Mouse (Mus musculus) embryo, embryonic 9.5 days (tissue): ENCODE measurements around the gene Bmp2k.

ENCODE experiments used
- DNase-seq: peaks from one replicate; pipeline ENCODE4 v3.0.0-alpha.2; 2017; ENCODE audit errors: extremely low spot score

Gene Bmp2k

DNA sequence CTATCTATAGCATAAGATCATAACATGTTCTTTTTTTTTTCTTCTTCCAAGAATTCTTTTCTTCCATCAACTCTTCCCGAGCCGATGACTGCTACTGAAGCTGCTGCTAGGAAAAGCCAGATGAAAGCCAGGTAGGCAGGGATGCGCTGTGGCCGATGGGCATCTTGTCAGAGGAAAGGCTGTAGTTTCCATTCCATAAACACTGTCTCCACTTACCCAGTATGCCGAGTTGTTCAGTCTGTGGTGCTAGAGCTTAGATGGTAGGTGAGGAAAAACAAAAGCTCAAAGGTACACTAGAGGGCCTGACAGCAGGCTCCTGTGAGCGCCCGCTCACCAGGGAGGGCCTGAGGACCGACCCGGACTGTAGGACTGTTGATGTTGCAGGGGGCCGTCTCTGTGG is 57.3 kb downstream of the Bmp2k start:
- DNase-seq, result no peak

DNA sequence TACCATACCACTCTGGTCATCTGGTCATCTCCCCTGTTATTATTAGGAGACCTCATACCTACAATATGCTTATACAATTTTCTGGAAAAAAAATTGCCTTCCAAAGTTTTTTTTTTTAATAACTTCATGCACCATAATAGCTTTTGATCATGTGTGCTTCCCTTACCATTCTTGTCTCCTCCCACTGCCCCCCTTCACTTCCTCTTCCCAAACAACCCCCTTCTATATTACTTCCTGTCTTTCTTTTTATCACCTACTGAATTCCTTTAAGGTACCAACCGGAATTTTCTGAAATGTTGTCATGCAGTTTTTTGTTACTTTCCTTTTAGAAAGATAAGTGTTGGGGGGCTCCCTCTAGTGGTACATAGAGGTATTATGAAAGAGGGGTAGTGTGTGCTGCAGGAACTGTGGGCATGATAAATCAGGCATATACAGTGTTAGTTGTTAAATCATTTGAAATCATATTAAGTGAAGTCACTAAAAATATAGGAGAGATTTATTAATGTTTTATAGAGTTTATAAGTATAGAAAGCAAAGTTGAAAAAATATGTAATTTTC is 58.1 kb downstream of the Bmp2k start:
- peak; percentile 65 for DNase-seq

DNA sequence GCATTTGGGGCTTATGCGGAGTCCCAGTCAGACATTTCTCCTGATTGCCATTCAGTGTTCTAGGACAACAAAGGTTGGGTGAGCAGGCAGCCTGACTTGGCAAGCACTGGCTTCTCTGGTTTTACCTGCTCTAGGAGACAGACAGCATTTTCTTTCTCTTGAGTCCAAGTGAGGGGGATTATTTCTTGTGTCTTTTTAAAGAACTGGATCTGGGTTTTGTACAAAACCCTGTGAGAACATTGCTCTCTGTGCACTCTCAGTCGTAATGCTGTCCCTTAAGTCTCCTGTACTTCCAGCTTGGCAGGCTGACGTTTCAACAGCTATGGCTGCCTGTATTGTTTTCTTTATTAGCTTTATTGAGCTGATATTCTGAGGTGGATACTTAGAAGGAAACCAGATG is 58.9 kb downstream of the Bmp2k start:
- DNase-seq, result no peak

DNA sequence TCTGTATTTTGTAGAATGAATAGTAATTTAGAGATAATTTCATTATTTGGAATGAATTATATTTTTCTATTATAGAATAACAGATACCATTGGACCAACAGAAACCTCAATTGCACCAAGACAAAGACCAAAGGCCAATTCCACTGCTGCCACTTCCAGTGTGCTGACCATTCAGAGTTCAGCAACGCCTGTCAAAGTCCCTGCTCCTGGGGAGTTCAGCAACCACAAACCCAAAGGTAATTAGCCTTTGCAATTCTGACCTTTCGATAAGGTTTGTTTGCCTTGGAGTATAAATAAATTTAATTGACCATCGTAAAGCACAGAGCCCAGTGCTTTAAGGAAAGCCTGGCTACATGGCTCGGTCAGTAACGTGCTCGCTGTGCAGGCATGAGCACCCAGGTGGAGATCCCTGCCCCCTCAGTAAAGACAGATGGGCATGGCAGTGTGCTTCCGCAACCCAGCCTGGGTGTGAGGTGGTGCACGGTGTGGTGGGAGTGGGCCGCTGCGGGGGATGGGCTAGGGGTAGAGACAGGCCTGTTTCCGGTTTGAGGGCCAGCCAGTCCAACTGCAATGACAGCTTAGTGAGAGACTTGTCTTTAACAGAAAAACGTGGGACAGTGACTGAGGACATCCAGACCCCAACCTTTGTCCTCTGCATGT is 59.4 kb downstream of the Bmp2k start:
- DNase-seq, result no peak

DNA sequence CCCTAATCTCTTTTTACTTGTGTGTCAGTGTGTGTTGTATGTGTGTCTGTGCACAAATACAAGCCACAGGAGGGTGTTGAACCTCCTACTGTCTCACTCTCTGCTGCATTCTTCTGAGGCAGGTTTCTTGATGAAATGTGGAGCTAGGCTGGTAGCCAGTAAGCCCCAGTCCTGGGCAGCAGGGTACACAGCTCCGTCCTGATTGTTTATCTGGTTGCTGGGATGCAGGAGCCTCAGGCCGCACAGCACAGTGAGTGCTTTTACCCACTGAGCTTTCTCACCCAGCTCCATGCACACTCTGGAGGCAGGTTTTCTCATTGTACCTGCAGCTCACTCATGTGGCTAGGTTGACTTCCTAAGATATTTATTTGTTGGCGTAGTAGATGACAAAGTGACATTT is 63.4 kb downstream of the Bmp2k start:
- DNase-seq, result no peak

DNA sequence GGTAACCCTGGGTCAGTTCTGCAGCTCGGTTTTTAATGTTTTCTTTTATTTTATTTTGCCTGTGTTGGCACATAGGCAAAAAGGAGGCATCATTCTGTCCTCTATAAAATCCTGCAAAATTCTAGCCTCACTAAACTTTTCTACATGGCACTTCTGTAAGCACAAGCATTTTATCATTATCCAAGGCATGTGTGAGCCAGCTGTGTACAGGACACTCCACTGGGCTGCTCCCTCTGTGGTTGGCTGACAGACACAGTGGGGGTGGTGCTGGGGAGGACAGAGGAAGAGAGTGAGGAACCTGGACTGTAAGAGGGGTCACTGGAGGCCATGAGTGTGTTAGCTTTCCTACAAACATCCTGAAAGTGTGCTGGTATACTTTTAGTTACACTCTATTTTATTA is 64.6 kb downstream of the Bmp2k start:
- no peak for DNase-seq

DNA sequence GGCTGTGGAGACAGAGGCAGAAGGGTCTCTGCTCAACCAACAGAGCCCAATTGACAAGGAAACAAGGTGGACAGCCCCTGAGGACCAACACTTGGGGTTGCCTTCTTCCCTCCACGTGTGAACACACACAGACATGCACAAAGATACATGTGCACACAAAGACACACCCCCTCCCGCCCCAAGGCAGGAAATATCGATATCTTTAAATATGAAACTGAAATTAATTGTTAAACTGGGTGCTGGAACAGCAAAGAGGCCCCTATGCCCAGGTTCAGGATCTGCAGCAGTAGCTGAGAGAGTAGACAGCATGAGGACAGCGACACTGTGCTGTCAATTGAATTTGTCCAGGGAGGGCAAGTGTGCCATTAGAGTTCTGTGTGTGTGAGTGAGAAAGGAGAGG is 68.3 kb downstream of the Bmp2k start:
- no peak for DNase-seq

DNA sequence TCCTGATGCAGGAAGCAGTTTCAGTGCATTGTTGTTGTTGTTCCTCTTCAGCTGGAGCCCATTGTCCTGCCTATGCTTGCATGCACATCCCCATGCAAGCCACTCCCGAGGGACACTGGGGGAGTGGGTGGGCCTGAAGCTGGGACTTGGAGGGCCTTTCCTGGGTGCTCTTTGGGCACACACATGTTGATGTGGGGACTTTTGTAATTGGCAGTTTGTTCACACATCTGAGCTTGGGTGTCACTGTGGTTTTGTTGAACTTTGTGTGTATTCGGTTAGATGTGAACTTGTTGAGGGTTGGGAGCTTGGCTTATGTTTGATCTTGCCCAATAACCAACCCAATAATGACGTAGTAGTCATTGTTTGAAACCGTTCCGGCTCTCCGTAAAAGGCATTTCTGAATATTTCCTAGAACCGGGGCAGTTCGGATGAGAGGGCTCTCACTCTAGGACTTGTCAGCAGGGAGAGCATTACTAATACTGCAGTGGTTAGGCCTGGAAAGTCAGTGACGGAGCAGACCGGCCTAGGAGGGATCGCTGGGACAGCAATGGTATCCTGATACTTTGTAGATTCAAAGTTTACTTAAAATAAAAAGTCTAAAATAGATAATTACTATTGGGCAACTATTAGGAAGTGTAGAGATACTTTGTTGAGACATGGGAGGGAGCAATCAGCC is 78.1 kb downstream of the Bmp2k start:
- no peak for DNase-seq

DNA sequence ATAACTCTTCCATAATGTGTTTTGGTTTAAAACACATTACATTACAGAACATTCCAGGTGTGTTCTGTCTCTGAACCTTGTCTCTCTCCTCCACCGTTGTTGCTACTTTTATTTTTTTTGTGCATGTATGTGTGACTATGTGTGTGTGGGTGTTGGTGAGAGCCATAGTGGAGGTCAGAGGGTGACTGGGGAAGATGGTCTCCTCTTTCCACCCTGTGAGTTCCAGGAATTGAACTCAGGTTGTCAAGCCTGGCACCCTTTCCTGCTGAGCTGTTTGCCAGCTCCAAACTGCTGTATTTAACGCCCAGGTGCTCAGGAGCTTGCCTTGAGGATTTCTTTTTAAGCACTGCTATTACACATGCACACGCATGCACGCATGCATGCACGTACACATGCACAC is 78.7 kb downstream of the Bmp2k start:
- DNase-seq, result no peak

DNA sequence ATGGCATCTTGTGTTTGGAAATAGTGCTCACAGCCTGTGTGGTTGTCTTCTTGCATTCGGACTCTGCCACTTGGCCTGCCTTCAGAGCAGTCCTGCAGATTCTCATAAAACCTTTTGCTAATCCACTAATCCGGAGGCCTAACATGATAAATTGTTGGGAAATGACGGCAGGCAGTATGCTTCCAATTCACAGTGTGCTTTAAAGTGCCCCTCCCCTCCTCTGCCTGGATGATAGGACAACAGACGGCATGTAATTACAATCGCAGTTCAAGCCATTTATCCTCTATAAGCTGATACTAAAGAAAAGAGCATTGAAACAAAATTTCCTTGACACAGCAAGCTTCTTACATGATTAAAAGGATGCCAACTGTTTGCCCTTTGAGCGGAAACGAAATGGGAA is 80.2 kb downstream of the Bmp2k start:
- DNase-seq, result no peak

DNA sequence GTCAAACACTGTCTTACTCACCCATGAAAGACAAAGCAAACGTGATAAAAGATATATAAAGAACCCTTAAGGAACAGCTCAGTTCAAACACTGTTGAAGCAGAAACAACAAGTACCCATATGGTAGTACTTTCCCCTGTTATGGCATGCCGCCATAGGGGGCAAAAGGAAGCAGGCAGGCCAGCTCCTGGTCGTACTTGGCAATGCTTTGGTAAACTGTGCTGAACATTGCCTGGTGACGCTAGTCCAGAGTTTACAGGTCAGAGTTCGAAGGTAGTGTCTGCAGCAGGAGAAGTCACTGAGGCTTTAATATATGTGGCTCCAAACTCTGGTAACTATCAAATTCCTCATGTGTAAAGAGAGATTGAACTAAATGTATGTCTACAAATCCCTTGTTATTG is 81.2 kb downstream of the Bmp2k start:
- no peak for DNase-seq

DNA sequence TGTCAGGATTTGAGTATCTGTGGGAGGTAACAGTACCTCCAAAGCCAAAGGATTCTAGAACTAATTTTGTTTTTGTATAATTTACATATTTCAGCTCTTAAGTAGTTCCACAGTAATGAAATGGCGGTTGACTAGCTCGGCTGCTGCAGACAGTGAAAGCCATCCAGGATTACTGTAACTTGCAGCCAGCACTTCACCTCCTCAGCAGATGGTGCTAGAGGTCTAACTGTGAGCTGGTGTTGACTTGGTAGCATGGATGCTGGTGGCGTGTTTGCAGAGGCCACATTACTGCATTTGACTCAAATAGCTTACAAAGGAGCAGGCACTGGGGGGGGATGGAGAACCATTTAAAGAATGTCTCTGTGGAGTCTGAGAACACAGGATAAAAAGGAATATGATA is 84.0 kb downstream of the Bmp2k start:
- DNase-seq, result no peak

DNA sequence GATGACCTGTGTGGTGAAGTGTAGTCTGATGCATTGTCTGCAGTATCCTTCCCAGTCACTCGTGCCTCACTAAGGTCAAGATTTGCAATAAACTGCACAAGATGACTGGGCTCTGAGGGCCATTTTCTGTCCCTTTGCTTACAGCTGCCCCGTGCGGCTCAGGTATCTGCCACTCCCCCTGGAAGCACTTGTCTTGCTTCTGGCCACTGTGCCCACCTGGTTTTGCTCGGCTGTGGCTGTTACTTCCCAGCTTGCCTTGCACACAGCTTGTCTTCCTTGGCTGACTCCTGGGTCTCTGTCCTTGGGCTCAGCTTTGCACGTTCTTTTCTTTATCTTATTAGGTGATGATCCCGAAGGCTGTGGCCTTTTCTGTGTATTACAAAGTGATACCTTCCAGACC is 86.2 kb downstream of the Bmp2k start:
- no peak for DNase-seq

DNA sequence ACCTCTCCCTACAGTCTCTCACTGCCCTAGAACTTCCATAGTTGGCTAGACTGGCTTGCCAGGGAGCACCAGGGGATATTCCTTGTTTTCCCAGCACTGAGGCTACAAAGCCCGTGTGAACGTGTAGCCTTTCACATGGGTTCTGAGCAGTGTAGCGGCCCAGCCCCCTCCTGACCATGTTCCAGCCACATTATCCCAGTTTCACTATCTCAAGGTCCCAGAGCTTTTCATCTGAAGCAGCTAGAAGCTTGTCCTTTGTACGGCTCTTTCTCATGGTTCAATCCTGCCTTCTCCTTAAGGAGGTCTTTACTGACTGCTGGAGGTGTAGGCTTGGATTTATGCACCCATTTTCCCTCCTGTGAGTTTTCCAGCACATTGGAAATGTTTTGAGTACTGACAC is 87.1 kb downstream of the Bmp2k start:
- DNase-seq, result no peak

DNA sequence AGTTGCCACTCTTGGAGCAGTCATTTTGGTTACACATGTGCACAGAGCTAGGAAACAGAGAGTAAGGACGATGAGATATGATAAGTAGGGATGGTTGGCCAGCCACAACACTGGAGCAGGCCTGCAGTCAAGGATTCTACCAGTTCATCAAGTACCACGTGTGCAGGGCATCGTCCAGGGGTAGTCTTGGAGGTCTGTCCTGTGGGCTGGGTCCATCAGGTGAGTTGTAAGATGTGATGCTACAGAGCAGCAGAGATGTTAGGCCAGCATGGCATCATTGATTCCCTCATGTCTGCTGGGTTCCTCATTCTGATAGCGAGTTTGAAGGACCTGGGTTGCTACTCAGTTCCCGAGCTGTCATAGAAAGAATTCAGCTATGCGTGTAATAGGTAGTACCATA is 87.6 kb downstream of the Bmp2k start:
- DNase-seq, result no peak

DNA sequence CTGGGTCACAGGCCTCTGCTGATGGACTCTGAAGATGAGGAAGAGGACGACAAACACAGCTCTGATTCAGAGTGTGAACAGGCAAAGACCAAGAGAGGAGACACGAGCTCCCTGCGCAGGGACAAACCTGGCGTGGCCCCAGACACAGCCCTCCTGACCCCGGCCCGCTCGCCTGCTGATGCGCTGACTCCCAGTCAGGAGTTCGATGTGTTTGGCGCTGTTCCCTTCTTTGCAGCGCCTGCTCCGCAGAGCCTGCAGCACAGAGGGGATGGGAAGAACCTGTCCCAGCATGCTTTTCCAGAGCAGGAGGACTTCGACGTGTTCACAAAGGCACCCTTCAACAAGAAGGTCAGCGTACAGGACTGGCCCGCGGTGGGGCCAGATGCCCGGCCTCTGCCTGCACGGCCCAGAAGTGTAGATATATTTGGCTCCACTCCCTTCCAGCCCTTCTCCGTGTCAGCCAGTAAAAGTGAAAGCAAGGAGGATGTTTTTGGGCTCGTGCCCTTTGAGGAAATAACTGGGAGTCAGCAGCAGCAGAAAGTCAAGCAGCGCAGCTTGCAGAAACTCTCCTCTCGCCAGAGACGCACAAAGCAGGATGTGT is 89.6 kb downstream of the Bmp2k start:
- DNase-seq, result no peak

DNA sequence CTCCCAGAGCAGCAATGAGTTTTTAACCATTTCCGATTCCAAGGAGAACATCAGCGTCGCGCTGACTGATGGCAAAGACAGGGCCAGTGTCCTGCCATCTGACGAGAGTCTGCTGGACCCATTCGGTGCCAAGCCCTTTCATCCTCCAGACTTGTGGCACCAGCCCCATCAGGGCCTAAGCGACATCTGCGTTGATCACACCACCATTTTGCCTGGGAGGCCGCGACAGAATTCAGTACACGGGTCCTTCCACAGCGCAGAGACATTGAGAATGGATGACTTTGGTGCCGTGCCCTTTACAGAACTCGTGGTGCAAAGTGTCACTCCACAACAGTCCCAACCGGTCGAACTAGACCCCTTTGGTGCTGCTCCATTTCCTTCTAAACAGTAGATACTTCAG is 90.3 kb downstream of the Bmp2k start:
- no peak for DNase-seq

DNA sequence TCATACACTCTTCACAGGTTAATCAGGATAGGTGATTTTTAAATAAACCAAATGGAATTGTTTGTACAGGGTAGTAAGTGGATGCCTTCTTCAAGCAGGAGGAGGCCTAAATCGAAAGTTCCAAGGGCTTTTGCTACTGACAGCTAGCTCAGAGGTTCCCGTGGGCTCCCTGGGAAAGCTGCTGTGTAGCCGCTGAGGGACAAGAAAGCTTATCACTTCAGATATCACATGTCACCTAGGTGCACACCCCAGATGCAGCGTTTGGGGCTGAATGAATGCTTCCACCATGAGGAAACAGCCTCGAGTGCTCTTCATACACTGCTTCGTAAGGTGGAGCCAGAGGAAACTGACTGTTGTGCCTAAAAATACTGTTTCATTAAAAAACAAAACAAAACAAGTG is 90.7 kb downstream of the Bmp2k start:
- DNase-seq, result no peak

DNA sequence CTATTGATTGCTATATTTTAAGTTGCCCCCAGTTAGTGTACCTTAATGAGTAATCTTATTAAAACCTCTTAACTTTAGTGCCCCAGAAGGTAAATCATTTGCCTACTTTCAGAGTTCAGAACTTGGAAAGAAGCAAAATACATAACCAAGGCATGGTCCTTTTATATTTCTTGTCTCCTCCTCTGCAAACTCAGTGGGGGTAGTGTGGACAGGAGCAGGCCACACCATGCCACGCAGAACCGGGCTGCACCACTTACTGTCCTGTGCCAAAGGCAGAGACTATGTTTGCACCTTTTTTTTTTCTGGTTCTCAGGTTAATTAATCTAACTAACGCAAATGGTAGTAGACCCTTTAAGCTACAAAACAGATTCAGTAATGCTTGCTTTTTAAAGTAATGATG is 91.9 kb downstream of the Bmp2k start:
- DNase-seq, result no peak

DNA sequence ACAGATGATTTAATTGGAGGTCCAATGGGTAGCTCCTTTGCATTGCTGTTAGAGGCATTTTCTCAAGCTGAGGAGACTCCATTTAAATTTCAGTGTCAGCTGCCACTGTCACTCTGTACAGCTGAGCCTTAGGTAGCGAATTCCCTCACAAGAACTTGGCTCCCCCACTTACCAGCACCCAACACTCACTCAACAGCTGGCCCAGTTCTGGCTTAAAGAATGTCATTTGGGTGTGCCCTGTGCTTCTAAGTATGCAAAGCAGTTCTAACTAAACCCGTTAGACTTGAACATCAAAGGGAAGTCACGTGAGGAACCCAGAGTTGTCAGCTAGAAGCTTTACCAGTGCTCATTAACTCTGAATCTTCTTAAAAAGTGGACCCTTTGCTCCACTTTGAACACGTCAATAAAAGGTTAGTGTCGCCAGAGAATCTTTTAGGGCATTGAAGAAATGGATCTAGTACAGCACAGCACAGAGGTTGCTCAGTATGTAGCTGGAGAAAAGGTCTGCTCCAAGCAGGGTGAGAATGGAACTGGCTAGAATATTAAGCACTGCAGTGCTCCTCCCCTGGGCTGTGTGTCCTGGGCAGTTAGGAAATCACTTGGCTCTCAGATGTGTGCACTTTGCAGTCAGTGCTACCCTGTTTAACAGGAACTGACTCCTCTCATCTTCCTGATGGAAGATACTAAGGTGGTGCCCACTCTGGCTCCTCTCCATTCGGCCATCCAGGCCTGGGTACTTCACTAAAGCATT is 92.7 kb downstream of the Bmp2k start:
- DNase-seq, result no peak

DNA sequence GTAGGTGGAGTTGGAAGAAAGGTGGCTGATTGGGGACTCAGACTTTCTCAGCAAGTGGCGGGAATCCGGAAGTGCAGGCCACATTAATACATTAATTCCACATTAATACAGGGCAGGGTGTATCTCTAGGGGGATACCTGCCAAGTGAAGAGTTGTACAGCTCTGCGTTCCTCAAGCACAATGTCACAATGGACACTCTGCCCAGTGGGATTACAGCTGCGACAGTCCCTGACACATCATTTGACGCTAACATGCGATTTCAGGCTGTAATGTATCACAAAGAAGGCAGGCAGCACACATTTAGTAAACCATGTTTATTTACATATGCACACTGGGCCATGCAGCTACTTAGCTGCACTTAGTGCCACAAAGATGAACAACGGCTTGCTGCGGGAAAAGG is 95.5 kb downstream of the Bmp2k start:
- no peak for DNase-seq

DNA sequence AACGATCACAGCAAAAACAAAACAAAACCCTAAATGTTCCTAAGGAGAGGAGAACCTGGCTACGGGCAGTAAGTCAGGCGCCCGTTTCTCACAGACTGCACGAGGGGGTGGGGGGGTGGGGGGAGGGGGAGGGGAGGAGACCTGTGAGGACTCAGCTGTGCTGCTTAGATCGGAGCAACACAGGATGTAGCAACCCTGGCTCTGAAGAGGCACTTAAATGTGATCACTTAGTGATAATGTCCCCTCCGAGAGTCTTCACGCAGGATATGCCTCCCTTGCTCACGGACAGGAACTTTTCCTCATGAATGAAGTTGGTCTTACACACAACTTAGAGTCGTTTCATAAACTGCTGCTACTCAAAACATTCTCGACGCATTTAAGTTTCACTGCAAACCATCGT is 97.8 kb downstream of the Bmp2k start:
- no peak for DNase-seq

DNA sequence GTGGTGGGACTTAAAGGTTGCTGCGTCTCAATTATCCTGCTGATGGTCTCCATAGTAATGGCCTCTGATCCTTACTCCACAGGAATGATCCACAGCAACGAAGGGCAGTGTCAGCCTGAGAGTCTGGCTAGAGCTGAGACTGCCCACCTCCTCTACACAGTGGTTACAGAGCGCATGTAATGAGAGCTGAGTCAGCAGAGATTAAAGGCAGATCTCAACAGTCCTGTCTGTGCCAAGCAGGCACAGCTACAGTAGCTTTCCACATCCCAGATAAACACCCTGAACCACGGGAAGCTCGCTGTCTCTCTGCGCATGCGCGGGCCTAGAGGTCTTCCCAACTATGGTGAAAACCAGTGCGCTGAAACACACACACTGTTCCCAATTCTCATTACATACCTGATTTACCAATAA is 100.1 kb downstream of the Bmp2k start:
- DNase-seq, result no peak
